Mouse (Mus musculus): ENCODE data around the gene Fam169a.

- TF ChIP-seq CTCF (IDR thresholded peaks at IDR 0.05; ENCODE audit: low read depth) (no peak), EP300 (optimal IDR thresholded peaks at IDR 0.05) (no peak)
Measured at GRCm38 (mm10) chr13:97175520-97176264, 108.6 kb downstream of the Fam169a start.
